Mouse (Mus musculus) kidney, adult 2 months (tissue): ENCODE measurements around the gene Ror2.

Experiments used
- CTCF ChIP-seq: fragments of 200-500 bp; conservative IDR thresholded peaks from 2 replicates; pipeline ENCODE4 v1.5.1; 2011; ENCODE audit warnings: low read depth, mild to moderate bottlenecking, control low read depth, low read length, moderate library complexity, mixed read lengths; ENCODE audit not compliant: insufficient read depth, insufficient read length
- POLR2A ChIP-seq: fragments of 200-500 bp; IDR thresholded peaks from one replicate; pipeline ENCODE4 v1.6.1; 2011; ENCODE audit warnings: low read depth, low read length, control low read depth

- no peak for TF ChIP-seq POLR2A
- no peak for TF ChIP-seq CTCF
Observed at GRCm38 (mm10) chr13:53333769-53334168, 47.8 kb upstream of the Ror2 start.
